Mouse (Mus musculus) liver, embryonic 11.5 days (tissue): ENCODE measurements around the gene Creld2. TPM values are rescaled to one million over a fixed set of nuclear protein-coding genes. Genes with fewer than 3 reads are reported as not detected.
A peak's percentile ranks its signal among the peaks of the same experiment; 100 is the strongest.

Experiments used
- ATAC-seq: fragments of 200-750 bp; cut with Nextera tagmentation; replicated peaks from 2 replicates; pipeline ENCODE4 v1.8.0; 2017; ENCODE audit warnings: moderate number of reproducible peaks, mild to moderate bottlenecking, moderate TSS enrichment, moderate library complexity; ENCODE audit not compliant: low FRiP score
- DNase-seq: peaks from one replicate; pipeline ENCODE4 v3.0.0-alpha.2; 2017; ENCODE audit warnings: low spot score
- H3K27ac ChIP-seq: fragments of 300-500 bp; sonication (generic); 2 replicates; pipeline ENCODE4 v1.5.1; 2014; ENCODE audit warnings: mild to moderate bottlenecking, low read depth, low read length, control low read depth
- H3K27me3 ChIP-seq: fragments of 300-500 bp; sonication (generic); replicated peaks from 2 replicates; pipeline ENCODE4 v1.6.1; 2014; ENCODE audit warnings: low read length, mixed read lengths; ENCODE audit not compliant: control insufficient read depth, insufficient read depth
- H3K36me3 ChIP-seq: fragments of 300-500 bp; sonication (generic); 2 replicates; pipeline ENCODE4 v1.6.1; 2014; ENCODE audit warnings: mild to moderate bottlenecking, low read length, moderate library complexity, mixed read lengths; ENCODE audit not compliant: control insufficient read depth, insufficient read depth
- H3K4me1 ChIP-seq: fragments of 300-500 bp; sonication (generic); replicated peaks from 2 replicates; pipeline ENCODE4 v1.6.1; 2014; ENCODE audit warnings: low read length, mixed read lengths; ENCODE audit not compliant: control insufficient read depth, insufficient read depth
- H3K4me2 ChIP-seq: fragments of 300-500 bp; sonication (generic); 2 replicates; pipeline ENCODE4 v1.6.1; 2014; ENCODE audit warnings: mild to moderate bottlenecking, control low read depth, moderate library complexity
- H3K4me3 ChIP-seq: fragments of 300-500 bp; sonication (generic); 2 replicates; pipeline ENCODE4 v1.5.1; 2014; ENCODE audit warnings: low read depth, low read length, control low read depth
- H3K9ac ChIP-seq: fragments of 300-500 bp; sonication (generic); 2 replicates; pipeline ENCODE4 v1.6.1; 2014; ENCODE audit warnings: low read depth, low read length, control low read depth
- H3K9me3 ChIP-seq: fragments of 300-500 bp; sonication (generic); 2 replicates; pipeline ENCODE4 v1.6.1; 2016; ENCODE audit warnings: low read length, inconsistent platforms, mixed read lengths; ENCODE audit not compliant: control insufficient read depth
- WGBS: fragments of 180-500 bp; shearing (Covaris S2); extraction: QIAGEN DNeasy Blood & Tissue Kit; methylation state at CpG from one replicate; pipeline ENCODE4 v1.1.7; 2014; 5-methylcytosine and 5-hydroxymethylcytosine counted together
- polyA plus RNA-seq: library from polyadenylated mRNA; unstranded; fragments of >200 nt; fragmentation: Nextera tagmentation; extraction: Ambion mirVana; gene quantifications from 2 replicates; pipeline ENCODE4 v1.2.1, GENCODE M21; 2014

The Creld2 gene
- polyA plus RNA-seq, 1 experiment from 2014 or later, result 109 TPM

GRCm38 (mm10) chr15:88836031-88836430 lies 16.6 kb downstream of the Creld2 start:
- DNase-seq (no peak), ATAC-seq (no peak)
- Histone ChIP-seq H3K4me3 (no peak overlapping the region), H3K27me3 (peaks cover 7% of the 10 kb centered on the region; the same call in 1 of the 2 replicates), H3K4me2 (no peak overlapping the region; the same call in 1 of the 2 replicates), H3K27ac (no peak overlapping the region), H3K4me1 (peaks cover 15% of the 10 kb centered on the region), H3K9me3 (no peaks in the 10 kb centered on the region), H3K36me3 (no peaks in the 10 kb centered on the region), H3K9ac (no peak overlapping the region)
- WGBS, result 80% methylated on average over 6 of the region's 6 CpGs

GRCm38 (mm10) chr15:88836571-88836970 lies 17.1 kb downstream of the Creld2 start:
- 65% methylated on average over 5 of the region's 5 CpGs for WGBS
- no peak overlapping the region; the same call in 1 of the 2 replicates for H3K4me3 ChIP-seq
- DNase-seq, result no peak
- H3K36me3 ChIP-seq, result no peaks in the 10 kb centered on the region
- H3K9me3 ChIP-seq, result no peaks in the 10 kb centered on the region
- H3K27me3 ChIP-seq, result peaks cover 7% of the 10 kb centered on the region; the same call in 1 of the 2 replicates
- no peak overlapping the region for H3K9ac ChIP-seq
- H3K27ac ChIP-seq, result no peak overlapping the region; the same call in 1 of the 2 replicates
- no peak for ATAC-seq
- peak overlapping the region; percentile 87 for H3K4me2 ChIP-seq
- peaks cover 15% of the 10 kb centered on the region for H3K4me1 ChIP-seq

- Histone ChIP-seq H3K9ac (peak overlapping the region; percentile 48; the same call in 1 of the 2 replicates), H3K36me3 (no peaks in the 10 kb centered on the region), H3K27me3 (peaks cover 7% of the 10 kb centered on the region; the same call in 1 of the 2 replicates), H3K27ac (no peak overlapping the region), H3K4me3 (peak overlapping the region; percentile 51), H3K9me3 (no peaks in the 10 kb centered on the region), H3K4me1 (peaks cover 15% of the 10 kb centered on the region), H3K4me2 (peak overlapping the region; percentile 87)
- under 1% methylated on average over 39 of the region's 39 CpGs for WGBS
- ATAC-seq (peak; percentile 59), DNase-seq (peak; percentile 78)
These were observed 17.9 kb downstream of the Creld2 start for GRCm38 (mm10) chr15:88837199-88837932.

GRCm38 (mm10) chr15:88837977-88838376 lies 18.5 kb downstream of the Creld2 start:
- no peak for ATAC-seq
- H3K4me1 ChIP-seq, result peaks cover 15% of the 10 kb centered on the region
- H3K27ac ChIP-seq, result no peak overlapping the region

GRCm38 (mm10) chr15:88839271-88839670 lies 19.8 kb downstream of the Creld2 start:
- H3K27ac ChIP-seq, result peak overlapping the region; percentile 36; the same call in 1 of the 2 replicates
- no peak overlapping the region for H3K4me3 ChIP-seq
- 23% methylated on average over 9 of the region's 9 CpGs for WGBS
- peaks cover 15% of the 10 kb centered on the region for H3K4me1 ChIP-seq
- peak overlapping the region; percentile 20; the same call in 1 of the 2 replicates for H3K4me2 ChIP-seq
- no peak overlapping the region for H3K9ac ChIP-seq
- H3K36me3 ChIP-seq, result no peaks in the 10 kb centered on the region
- DNase-seq, result peak; percentile 58
- ATAC-seq, result peak; percentile 43; the same call in 1 of the 2 replicates
- H3K27me3 ChIP-seq, result peaks cover 7% of the 10 kb centered on the region; the same call in 1 of the 2 replicates
- H3K9me3 ChIP-seq, result no peaks in the 10 kb centered on the region

More at GRCm38 (mm10) chr15:88837977-88838376, 18.5 kb downstream of the Creld2 start:
- Histone ChIP-seq H3K9ac (peak overlapping the region; percentile 48; the same call in 1 of the 2 replicates), H3K36me3 (no peaks in the 10 kb centered on the region), H3K4me3 (peak overlapping the region; percentile 51), H3K27me3 (peaks cover 7% of the 10 kb centered on the region; the same call in 1 of the 2 replicates), H3K9me3 (no peaks in the 10 kb centered on the region), H3K4me2 (peak overlapping the region; percentile 87)
- DNase-seq, result no peak
- 4% methylated on average over 11 of the region's 11 CpGs for WGBS

- H3K4me2 ChIP-seq, result no peak overlapping the region
- H3K9me3 ChIP-seq, result no peaks in the 10 kb centered on the region
- no peak overlapping the region for H3K4me3 ChIP-seq
- WGBS, result 61% methylated on average over 10 of the region's 10 CpGs
- peaks cover 7% of the 10 kb centered on the region; the same call in 1 of the 2 replicates for H3K27me3 ChIP-seq
- peaks cover 15% of the 10 kb centered on the region for H3K4me1 ChIP-seq
- ATAC-seq, result no peak
- no peak overlapping the region for H3K9ac ChIP-seq
- DNase-seq, result no peak
- H3K27ac ChIP-seq, result peak overlapping the region; percentile 36
- no peaks in the 10 kb centered on the region for H3K36me3 ChIP-seq
These were observed 20.7 kb downstream of the Creld2 start for GRCm38 (mm10) chr15:88840126-88840525.

GRCm38 (mm10) chr15:88841160-88841559 lies 21.7 kb downstream of the Creld2 start:
- Histone ChIP-seq H3K36me3 (no peaks in the 10 kb centered on the region), H3K4me2 (no peak overlapping the region), H3K9ac (no peak overlapping the region), H3K9me3 (no peaks in the 10 kb centered on the region), H3K27me3 (peaks cover 7% of the 10 kb centered on the region; the same call in 1 of the 2 replicates), H3K4me3 (no peak overlapping the region), H3K4me1 (peaks cover 15% of the 10 kb centered on the region), H3K27ac (no peak overlapping the region)
- 79% methylated on average over 2 of the region's 2 CpGs for WGBS
- ATAC-seq (no peak), DNase-seq (no peak)

- H3K4me1 ChIP-seq, result peaks cover 15% of the 10 kb centered on the region
- H3K9ac ChIP-seq, result no peak overlapping the region
- H3K27me3 ChIP-seq, result peaks cover 7% of the 10 kb centered on the region; the same call in 1 of the 2 replicates
- no peaks in the 10 kb centered on the region for H3K36me3 ChIP-seq
- DNase-seq (no peak), ATAC-seq (no peak)
- WGBS, result 87% methylated on average over 3 of the region's 3 CpGs
- H3K4me2 ChIP-seq, result no peak overlapping the region
- no peaks in the 10 kb centered on the region for H3K9me3 ChIP-seq
- no peak overlapping the region for H3K27ac ChIP-seq
- H3K4me3 ChIP-seq, result no peak overlapping the region
These were observed 22.3 kb downstream of the Creld2 start for GRCm38 (mm10) chr15:88841580-88842299.
